Mouse (Mus musculus): Measurements from ENCODE around the gene Adgrv1. TPM values are rescaled to one million over a fixed set of nuclear protein-coding genes. Genes with fewer than 3 reads are reported as not detected.

Gene Adgrv1
- total and polyA plus RNA-seq, 3 experiments: 0.17 to 0.44 (median 0.27) TPM

DNA sequence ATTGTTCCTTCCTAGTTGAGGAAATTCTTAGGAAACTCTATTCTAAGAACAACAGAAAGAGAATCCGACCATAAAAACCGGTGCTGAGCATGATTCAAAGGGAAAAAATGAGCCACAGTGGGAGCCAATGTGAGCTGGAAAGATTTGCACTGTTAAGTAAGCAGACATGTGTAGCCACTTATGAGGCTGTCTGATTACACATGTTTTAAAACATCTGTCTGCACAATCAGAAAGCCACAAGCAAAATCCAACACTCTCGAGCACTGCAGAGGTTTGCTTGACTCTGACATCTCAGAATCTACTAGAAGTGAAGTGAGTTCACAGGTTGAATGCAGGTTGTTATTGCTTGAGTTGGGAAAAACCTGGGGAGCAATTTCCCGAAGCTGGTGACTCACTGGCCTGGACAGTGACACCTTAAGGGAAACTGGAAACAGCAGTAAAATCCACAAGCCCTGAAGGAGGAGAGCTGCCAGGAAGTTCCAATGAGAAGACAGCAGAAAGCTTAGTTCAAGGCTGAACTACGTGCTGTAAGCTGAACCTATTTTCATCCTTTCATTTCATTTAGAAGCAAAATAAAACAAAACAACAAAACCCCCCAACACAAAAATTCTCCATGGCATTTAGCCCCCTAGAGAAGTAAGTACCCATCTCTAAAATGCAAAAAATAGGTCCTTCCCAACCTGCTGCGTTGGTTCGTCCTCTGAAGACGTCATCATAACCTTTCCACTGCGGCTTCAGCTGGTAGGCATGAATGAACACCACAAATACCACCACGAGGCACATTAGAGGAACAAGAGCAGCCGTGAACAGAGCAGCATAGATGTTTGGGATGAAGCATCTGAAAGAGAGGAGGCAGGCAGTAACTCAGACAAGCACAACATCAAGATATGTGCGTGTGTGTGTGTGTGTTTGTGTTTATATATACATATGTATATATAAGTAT lies 450.7 kb downstream of the Adgrv1 start:
- Histone ChIP-seq H3K79me2 (replicated peaks; ENCODE audit: control insufficient read depth, extremely low read depth, insufficient read depth, poor library complexity, severe bottlenecking) (no peaks in the 10 kb centered on the region), H3K36me3 (replicated peaks in 1 of 2; ENCODE audit: control insufficient read depth in 1 of 2, insufficient read depth in 1 of 2, low read length in 1 of 2) (no peaks in the 10 kb centered on the region), H3K4me2 (ENCODE audit: insufficient read depth, low read depth, poor library complexity, severe bottlenecking) (peak overlapping the region; percentile 77), H3K27ac (ENCODE audit: insufficient read depth, low read depth) (peak overlapping the region; percentile 13; the same call in 1 of the 2 replicates), H3K9me3 (replicated peaks; ENCODE audit: low read length) (peaks cover 4% of the 10 kb centered on the region), H3K4me3 (replicated peaks in 1 of 3; ENCODE audit: low read depth in 2 of 3, low read length in 2 of 3, poor library complexity in 1 of 3) (peak overlapping the region in 1 of 3 experiments; percentile 22), H3K9ac (ENCODE audit: insufficient read depth, low read depth) (0 out of 2 replicates have a peak overlapping the region, but pooled peaks have one; percentile 37), H3K27me3 (replicated peaks) (no peaks in the 10 kb centered on the region), H3K4me1 (ENCODE audit: control insufficient read depth in 1 of 2, insufficient read depth in 2 of 2) (peaks cover 14 to 46% of the 10 kb centered on the region in 2 experiments)
- dilution Hi-C loops (cut with MboI; ENCODE audit: extremely low pct_ligation_motif_present, extremely low pct_unique_long_range_greater_than_20kb, low sequenced_read_pairs) (no loop called here), in situ Hi-C loops (cut with MboI; ENCODE audit: low pct_ligation_motif_present, low pct_unique_long_range_greater_than_20kb, low sequenced_read_pairs) (no loop called here)
- peak; percentile 82 for DNase-seq (ENCODE audit: extremely low read depth)
- TF ChIP-seq CTCF (conservative IDR thresholded peaks at IDR 0.05 in 1 of 2, IDR thresholded peaks at IDR 0.05 in 1 of 2; ENCODE audit: low read depth in 2 of 2, low read length in 2 of 2) (no peak), SIN3A (IDR thresholded peaks at IDR 0.05; ENCODE audit: low read length) (no peak), RCOR1 (conservative IDR thresholded peaks at IDR 0.05; ENCODE audit: low read depth, low read length) (no peak), MEF2A (IDR thresholded peaks at IDR 0.05; ENCODE audit: borderline replicate concordance, low read depth, low read length) (peak; percentile 44; the same call in 1 of the 2 replicates), IRF4 (IDR thresholded peaks at IDR 0.05; ENCODE audit: low read depth, low read length) (0 out of 2 replicates have a peak, but pooled peaks have one; percentile 16), JUND (conservative IDR thresholded peaks at IDR 0.05; ENCODE audit: low read depth, low read length) (peak; percentile 51; the same call in 1 of the 2 replicates), TBP (conservative IDR thresholded peaks at IDR 0.05; ENCODE audit: low read depth, low read length) (0 out of 2 replicates have a peak, but pooled peaks have one; percentile 16), CHD2 (IDR thresholded peaks at IDR 0.05; ENCODE audit: low read length) (no peak), MAX (IDR thresholded peaks at IDR 0.05; ENCODE audit: low read length) (peak; percentile 86), JUN (IDR thresholded peaks at IDR 0.05; ENCODE audit: insufficient read depth, low read depth, low read length) (peak; percentile 20; the same call in 1 of the 2 replicates), BHLHE40 (IDR thresholded peaks at IDR 0.05; ENCODE audit: low read depth, low read length) (peak; percentile 41; the same call in 1 of the 2 replicates), EP300 (IDR thresholded peaks at IDR 0.05; ENCODE audit: low read length) (peak; percentile 54; the same call in 1 of the 2 replicates), ETS1 (conservative IDR thresholded peaks at IDR 0.05; ENCODE audit: low read depth, low read length) (peak; percentile 77), CHD1 (IDR thresholded peaks at IDR 0.05; ENCODE audit: low read depth, low read length) (no peak), KAT2A (IDR thresholded peaks at IDR 0.05; ENCODE audit: insufficient replicate concordance, low read length) (no peak)

DNA sequence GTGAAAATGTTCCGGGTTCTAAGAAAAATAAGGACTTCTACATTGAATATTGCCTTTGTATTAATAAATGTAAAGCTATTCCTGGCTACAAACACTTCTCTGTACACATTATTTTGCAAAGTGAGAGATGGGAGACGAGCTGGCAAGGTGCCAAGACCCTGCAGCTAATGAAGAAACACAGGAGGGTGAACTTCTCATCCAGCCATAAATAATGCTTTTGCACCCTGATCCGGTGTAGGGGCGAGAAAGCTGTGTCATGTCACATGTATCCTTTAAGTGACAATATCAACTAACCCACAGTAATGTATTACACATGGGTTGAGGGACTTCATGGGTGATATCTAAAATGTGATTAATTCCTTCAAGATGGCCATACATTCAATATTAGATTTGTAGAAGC lies 451.5 kb downstream of the Adgrv1 start:
- H3K9me3 ChIP-seq (replicated peaks; ENCODE audit: low read length): peaks cover 4% of the 10 kb centered on the region
- no peaks in the 10 kb centered on the region for H3K27me3 ChIP-seq (replicated peaks)
- TF ChIP-seq UBTF (IDR thresholded peaks at IDR 0.05; ENCODE audit: low read depth, low read length) (no peak), GABPA (IDR thresholded peaks at IDR 0.05; ENCODE audit: insufficient replicate concordance, low read depth, low read length) (no peak), ZMIZ1 (IDR thresholded peaks at IDR 0.05; ENCODE audit: low read depth, low read length) (no peak), MEF2A (IDR thresholded peaks at IDR 0.05; ENCODE audit: borderline replicate concordance, low read depth, low read length) (no peak), MAX (IDR thresholded peaks at IDR 0.05; ENCODE audit: low read length) (no peak), ETS1 (conservative IDR thresholded peaks at IDR 0.05; ENCODE audit: low read depth, low read length) (no peak), MXI1 (IDR thresholded peaks at IDR 0.05; ENCODE audit: low read depth, low read length) (no peak), TBP (conservative IDR thresholded peaks at IDR 0.05; ENCODE audit: low read depth, low read length) (no peak), EP300 (IDR thresholded peaks at IDR 0.05; ENCODE audit: low read length) (no peak), NELFE (IDR thresholded peaks at IDR 0.05; ENCODE audit: low read depth, low read length) (no peak), HCFC1 (IDR thresholded peaks at IDR 0.05; ENCODE audit: low read depth, low read length) (no peak), E2F4 (IDR thresholded peaks at IDR 0.05; ENCODE audit: insufficient replicate concordance, low read depth, low read length) (no peak), RAD21 (IDR thresholded peaks at IDR 0.05; ENCODE audit: low read depth, low read length) (no peak)
- no peak overlapping the region for H3K4me2 ChIP-seq (ENCODE audit: insufficient read depth, low read depth, poor library complexity, severe bottlenecking)
- no peak overlapping the region for H3K27ac ChIP-seq (ENCODE audit: insufficient read depth, low read depth)
- H3K9ac ChIP-seq (ENCODE audit: insufficient read depth, low read depth): no peak overlapping the region
- dilution Hi-C loops (cut with MboI; ENCODE audit: extremely low pct_ligation_motif_present, extremely low pct_unique_long_range_greater_than_20kb, low sequenced_read_pairs): no loop called here
- in situ Hi-C loops (cut with MboI; ENCODE audit: low pct_ligation_motif_present, low pct_unique_long_range_greater_than_20kb, low sequenced_read_pairs): no loop called here
- peaks cover 16 to 48% of the 10 kb centered on the region in 2 experiments for H3K4me1 ChIP-seq (ENCODE audit: control insufficient read depth in 1 of 2, insufficient read depth in 2 of 2)
- H3K36me3 ChIP-seq (replicated peaks in 1 of 2; ENCODE audit: control insufficient read depth in 1 of 2, insufficient read depth in 1 of 2, low read length in 1 of 2): no peaks in the 10 kb centered on the region
- no peak overlapping the region for H3K4me3 ChIP-seq (replicated peaks in 1 of 3; ENCODE audit: low read depth in 2 of 3, low read length in 2 of 3, poor library complexity in 1 of 3)
- no peak for DNase-seq (ENCODE audit: extremely low read depth)
- H3K79me2 ChIP-seq (replicated peaks; ENCODE audit: control insufficient read depth, extremely low read depth, insufficient read depth, poor library complexity, severe bottlenecking): no peaks in the 10 kb centered on the region

Data from CH12.LX (cell line).